Mouse (Mus musculus) brown adipose tissue, adult 24 weeks (tissue): ENCODE results near the gene Ctdnep1. TPM values are rescaled to one million over a fixed set of nuclear protein-coding genes. Genes with fewer than 3 reads are reported as not detected.

Source experiments
- H3K27ac ChIP-seq: fragments of 200-500 bp; replicated peaks from 2 replicates; pipeline ENCODE4 v1.5.1; 2012; ENCODE audit warnings: low read depth, mild to moderate bottlenecking, low read length
- H3K4me1 ChIP-seq: fragments of 200-500 bp; 2 replicates; pipeline ENCODE4 v1.6.1; 2012; ENCODE audit warnings: low read length, mixed read lengths; ENCODE audit not compliant: control insufficient read depth, insufficient read depth, insufficient read length
- H3K4me3 ChIP-seq: fragments of 200-500 bp; 2 replicates; pipeline ENCODE4 v1.5.1; 2012; ENCODE audit warnings: low read depth, mild to moderate bottlenecking, low read length, moderate library complexity; ENCODE audit not compliant: insufficient read depth
- polyA plus RNA-seq: library from polyadenylated mRNA; stranded (reverse); fragments of >200 nt; gene quantifications from 2 replicates; pipeline ENCODE4 v1.2.4, GENCODE M21; 2012; ENCODE audit not compliant: missing spikeins, insufficient read depth, insufficient read length

Ctdnep1 gene
- polyA plus RNA-seq, 1 experiment = 82.4 TPM

GRCm38 (mm10) chr11:70018131-70018990, 37.4 kb downstream of the Ctdnep1 start:
- peak overlapping the region; percentile 27; the same call in 1 of the 2 replicates for H3K4me3 ChIP-seq
- H3K27ac ChIP-seq = no peak overlapping the region
- 0 out of 2 replicates have a peak, but pooled peaks cover 2% of the 10 kb centered on the region for H3K4me1 ChIP-seq

GRCm38 (mm10) chr11:70019495-70020021, 38.6 kb downstream of the Ctdnep1 start:
- H3K4me1 ChIP-seq = no peaks in the 10 kb centered on the region
- H3K4me3 ChIP-seq = no peak overlapping the region
- no peak overlapping the region for H3K27ac ChIP-seq

DNA sequence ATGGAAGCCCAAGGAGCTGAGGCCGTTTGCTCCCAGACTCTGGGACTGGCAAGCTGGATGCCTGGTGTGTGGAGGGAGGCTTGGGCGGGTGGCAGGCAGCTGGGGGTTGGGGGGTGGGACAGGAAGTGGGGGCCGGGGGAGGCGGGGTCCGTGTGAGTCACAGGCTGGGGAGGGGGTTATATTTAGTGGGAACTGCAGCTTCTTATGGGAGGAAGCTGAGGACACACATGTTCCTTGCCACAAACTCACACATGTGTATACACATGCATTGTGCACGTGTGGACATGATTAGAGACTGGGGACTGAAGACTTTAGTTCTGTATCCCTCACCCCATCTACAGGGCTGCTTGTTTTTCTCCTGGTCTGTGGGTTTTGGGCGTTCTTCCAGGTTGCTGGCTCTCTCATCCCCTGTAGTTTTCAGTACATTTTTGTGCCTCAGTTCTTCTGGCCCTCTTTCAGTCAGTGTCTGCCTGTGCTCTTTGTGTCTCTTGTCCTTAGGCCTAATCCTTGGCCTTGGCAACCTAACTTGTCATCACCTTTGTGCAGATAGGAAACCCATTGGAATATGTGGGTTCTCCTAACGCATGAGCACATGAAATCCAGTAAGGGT, 39.2 kb downstream of the Ctdnep1 start:
- no peaks in the 10 kb centered on the region for H3K4me1 ChIP-seq
- H3K27ac ChIP-seq = no peak overlapping the region
- H3K4me3 ChIP-seq = no peak overlapping the region

DNA sequence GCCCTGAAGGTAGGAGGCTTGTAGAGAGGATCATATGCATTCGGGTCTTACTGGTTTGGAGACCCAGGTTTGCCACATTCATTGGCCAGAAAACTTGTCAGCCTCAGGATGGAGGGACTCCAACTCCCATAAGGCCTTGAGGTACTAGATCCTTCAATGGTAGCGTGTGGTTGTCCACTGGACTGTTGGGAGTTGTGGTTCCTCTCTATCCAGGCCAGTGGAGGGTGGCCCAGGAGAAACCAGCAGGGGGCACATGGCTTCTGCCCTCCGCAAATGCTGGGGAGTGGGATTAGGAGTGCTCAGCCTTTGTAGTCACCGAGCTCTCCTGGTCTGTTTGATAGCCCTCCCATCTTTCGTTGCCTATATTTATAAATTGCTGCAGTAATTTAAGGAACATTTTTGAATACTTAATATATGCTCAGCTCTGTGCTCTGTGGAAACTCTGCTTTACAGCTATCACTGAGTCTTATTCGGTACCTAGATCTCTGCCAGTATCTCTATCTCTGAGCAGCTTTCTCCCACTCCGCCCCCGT, 39.8 kb downstream of the Ctdnep1 start:
- H3K4me3 ChIP-seq = peak overlapping the region; percentile 61
- H3K27ac ChIP-seq = no peak overlapping the region
- H3K4me1 ChIP-seq = no peaks in the 10 kb centered on the region

GRCm38 (mm10) chr11:70021264-70022132, 40.5 kb downstream of the Ctdnep1 start:
- H3K27ac ChIP-seq = no peak overlapping the region
- peak overlapping the region; percentile 61 for H3K4me3 ChIP-seq
- no peaks in the 10 kb centered on the region for H3K4me1 ChIP-seq

- Histone ChIP-seq H3K4me1 (no peaks in the 10 kb centered on the region), H3K4me3 (no peak overlapping the region), H3K27ac (no peak overlapping the region)
Measured at GRCm38 (mm10) chr11:70023481-70024150, 42.7 kb downstream of the Ctdnep1 start.

DNA sequence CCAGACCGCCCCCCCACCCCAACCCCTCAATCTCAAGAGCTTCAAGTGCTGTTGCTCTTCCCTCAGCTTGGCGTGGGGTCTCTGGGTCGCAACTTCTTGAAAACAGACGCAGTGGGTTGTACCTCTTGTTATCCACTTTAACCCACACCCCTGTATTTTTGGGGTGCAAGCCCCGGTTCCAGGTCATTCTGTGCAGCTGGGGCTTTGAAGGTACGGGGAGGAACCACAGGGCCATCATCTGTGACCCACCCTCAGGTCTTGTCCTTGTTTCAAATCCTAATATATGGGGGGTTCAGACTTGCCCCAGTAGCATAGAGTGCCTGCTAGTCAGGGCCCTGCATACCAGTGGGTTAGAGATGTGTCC, 43.2 kb downstream of the Ctdnep1 start:
- Histone ChIP-seq H3K4me3 (no peak overlapping the region), H3K27ac (no peak overlapping the region), H3K4me1 (no peaks in the 10 kb centered on the region)

DNA sequence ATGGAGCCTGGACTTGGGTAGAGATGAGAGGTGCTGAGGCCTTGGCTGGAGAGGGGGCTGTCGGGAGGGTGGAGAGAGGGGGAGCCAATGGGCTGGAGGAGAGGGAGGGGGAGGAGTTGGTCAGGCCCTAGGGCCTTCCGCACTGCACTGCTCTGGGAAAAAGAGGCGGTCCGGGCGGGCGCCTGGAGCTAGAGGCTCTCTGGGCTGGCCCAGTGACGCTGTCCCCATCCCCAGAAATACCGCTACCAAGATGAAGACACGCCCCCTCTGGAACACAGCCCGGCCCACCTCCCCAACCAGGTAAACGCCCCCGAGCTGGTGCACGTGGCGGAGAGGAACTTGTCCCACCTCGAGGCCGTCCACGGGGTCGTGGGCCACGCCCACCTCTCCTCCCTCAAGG, 45.7 kb downstream of the Ctdnep1 start:
- Histone ChIP-seq H3K4me1 (no peaks in the 10 kb centered on the region), H3K4me3 (peak overlapping the region; percentile 37), H3K27ac (no peak overlapping the region)

GRCm38 (mm10) chr11:70027397-70027796, 46.4 kb downstream of the Ctdnep1 start:
- Histone ChIP-seq H3K4me3 (peak overlapping the region; percentile 15; the same call in 1 of the 2 replicates), H3K4me1 (no peaks in the 10 kb centered on the region), H3K27ac (0 out of 2 replicates have a peak overlapping the region, but pooled peaks have one; percentile 13)

DNA sequence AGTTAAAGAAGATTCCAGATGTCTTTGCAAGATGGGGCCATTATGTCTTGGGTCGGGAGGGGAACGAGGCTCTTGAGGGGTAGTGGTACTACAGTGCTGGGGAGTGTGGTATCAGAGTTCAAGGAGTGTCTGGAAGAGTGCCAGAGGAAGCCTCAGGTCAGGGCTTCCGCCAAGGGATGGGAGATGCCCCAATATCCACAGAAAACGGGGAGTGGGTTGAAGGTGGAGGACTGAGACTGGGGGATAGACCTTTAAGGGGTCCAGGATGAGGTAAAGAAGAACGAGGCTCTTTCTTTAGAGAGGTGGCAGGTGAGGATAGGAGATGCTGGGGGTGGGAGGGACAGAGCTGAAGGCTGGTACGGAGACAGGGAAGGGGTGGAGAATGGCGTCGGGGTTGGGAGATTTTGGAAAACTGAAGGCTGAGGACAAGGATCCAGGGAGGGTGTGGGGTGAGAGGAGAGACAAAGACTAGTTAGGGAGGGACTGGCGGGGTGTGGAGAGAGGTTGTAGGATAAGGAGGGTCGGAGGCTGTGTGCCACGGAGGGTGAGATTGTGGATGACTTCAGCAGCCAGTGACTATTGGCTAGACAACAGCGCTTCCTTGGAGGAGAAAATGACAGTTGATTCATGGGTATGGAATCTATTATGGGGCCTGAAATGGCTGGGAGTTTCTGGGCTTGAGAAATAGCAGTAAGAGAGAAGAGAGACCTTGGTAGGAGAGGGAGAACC, 47.6 kb downstream of the Ctdnep1 start:
- H3K4me3 ChIP-seq = no peak overlapping the region; the same call in 1 of the 2 replicates
- no peaks in the 10 kb centered on the region for H3K4me1 ChIP-seq
- H3K27ac ChIP-seq = peak overlapping the region; percentile 60

DNA sequence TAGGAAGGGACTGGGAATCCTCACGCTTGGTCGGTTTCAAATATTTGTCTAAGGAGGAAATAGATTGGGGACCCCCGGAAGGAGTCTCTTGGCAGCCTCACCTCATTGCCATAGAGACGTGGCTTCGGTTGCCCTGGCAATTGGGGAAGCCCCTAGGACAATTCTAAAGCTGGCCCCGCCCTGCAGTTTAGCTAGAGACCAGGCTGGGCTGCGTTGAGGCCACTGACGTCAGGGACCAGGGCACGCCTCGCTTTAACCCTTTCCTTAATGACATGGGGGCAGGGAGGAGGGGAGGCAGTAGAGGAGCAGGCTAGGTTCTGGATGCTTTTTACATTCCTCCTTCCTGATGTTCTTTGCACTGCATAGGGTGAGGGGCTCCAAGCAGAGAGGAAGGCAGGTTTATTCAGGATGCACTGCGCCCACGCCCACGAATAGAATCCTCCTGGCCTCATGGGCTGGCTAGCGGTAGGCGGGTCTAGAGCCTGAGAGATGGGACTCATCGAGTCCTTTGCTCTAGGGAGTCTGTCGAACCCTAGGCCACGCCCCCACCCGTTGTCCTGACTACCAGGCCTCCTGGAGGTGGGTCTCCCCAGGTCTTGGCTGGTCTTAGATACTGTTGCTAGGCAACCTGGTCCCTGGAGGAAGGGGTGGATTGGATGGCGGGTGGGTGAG, 48.3 kb downstream of the Ctdnep1 start:
- H3K4me1 ChIP-seq = no peaks in the 10 kb centered on the region
- peak overlapping the region; percentile 30; the same call in 1 of the 2 replicates for H3K4me3 ChIP-seq
- 0 out of 2 replicates have a peak overlapping the region, but pooled peaks have one; percentile 24 for H3K27ac ChIP-seq

- Histone ChIP-seq H3K27ac (no peak overlapping the region), H3K4me3 (no peak overlapping the region)
Measured at GRCm38 (mm10) chr11:70029829-70030550, 49.0 kb downstream of the Ctdnep1 start.

More at GRCm38 (mm10) chr11:70029829-70030550, 49.0 kb downstream of the Ctdnep1 start:
- H3K4me1 ChIP-seq = no peaks in the 10 kb centered on the region
